Mouse (Mus musculus): ENCODE results near the gene Ocel1. TPM values are rescaled to one million over a fixed set of nuclear protein-coding genes. Genes with fewer than 3 reads are reported as not detected.
A peak's percentile ranks its signal among the peaks of the same experiment; 100 is the strongest.

Ocel1 gene
- polyA plus RNA-seq, 1 experiment = 2.3 TPM

DNA sequence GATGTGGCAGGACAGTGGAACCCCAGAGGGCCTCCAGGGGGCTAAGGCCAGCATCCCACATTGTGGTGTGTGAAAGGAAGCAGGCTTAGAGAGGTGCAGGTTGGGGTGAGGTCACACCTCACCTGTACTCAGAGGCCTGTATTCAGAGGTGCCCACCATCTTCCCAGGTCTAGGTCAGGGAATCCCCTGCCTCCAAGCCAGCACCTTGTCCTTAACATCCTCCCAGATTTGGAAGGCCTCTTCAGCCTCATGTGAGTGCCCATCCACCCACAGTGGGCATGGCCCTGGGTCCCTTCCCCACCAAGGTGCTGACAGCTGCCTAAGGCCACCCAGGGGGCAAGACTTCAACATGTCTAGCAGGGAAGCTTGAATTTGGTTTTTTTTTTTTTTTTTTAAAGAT is 30.4 kb downstream of the Ocel1 start:
- Histone ChIP-seq H3K4me3 (ENCODE audit: insufficient read depth, low read length) (no peak overlapping the region), H3K4me1 (ENCODE audit: control insufficient read depth, insufficient read depth, low read length) (peaks cover 4% of the 10 kb centered on the region; the same call in 1 of the 2 replicates), H3K27ac (ENCODE audit: insufficient read depth, low read length) (no peak overlapping the region)
- TF ChIP-seq CTCF (IDR thresholded peaks at IDR 0.05; ENCODE audit: borderline replicate concordance, insufficient read depth, low read length) (no peak), POLR2A (IDR thresholded peaks at IDR 0.05; ENCODE audit: low read depth, low read length) (no peak)

DNA sequence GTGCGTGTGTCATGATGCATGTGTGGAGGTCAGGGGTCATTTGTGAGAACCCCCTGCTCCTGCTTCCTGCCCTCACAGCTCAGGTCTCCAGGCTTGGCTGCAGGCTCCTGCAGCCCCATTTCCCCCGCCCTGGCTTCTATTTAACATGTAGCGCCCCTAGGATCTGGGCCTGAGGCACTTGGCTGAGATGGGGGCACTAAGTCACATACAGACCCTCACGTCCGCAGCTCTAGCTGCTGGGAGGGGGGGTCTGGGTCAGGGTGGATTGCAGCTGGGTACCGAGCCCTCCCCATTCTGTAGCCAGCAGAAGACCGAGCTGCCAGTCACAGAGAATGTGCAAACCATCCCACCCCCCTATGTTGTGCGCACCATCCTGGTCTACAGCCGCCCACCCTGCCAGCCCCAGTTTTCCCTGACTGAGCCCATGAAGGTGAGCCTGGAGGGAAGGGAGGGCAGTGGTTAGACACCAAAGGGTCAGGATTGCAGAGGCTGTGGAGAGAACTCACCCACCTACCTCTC is 31.4 kb downstream of the Ocel1 start:
- no peak for TF ChIP-seq POLR2A (IDR thresholded peaks at IDR 0.05; ENCODE audit: low read depth, low read length)
- TF ChIP-seq CTCF (IDR thresholded peaks at IDR 0.05; ENCODE audit: borderline replicate concordance, insufficient read depth, low read length) = no peak
- Histone ChIP-seq H3K4me1 (ENCODE audit: control insufficient read depth, insufficient read depth, low read length) (peaks cover 3% of the 10 kb centered on the region; the same call in 1 of the 2 replicates), H3K27ac (ENCODE audit: insufficient read depth, low read length) (no peak overlapping the region), H3K4me3 (ENCODE audit: insufficient read depth, low read length) (no peak overlapping the region)

GRCm38 (mm10) chr8:71403107-71403885 is 32.2 kb downstream of the Ocel1 start:
- no peak overlapping the region for H3K27ac ChIP-seq (ENCODE audit: insufficient read depth, low read length)
- TF ChIP-seq POLR2A (IDR thresholded peaks at IDR 0.05; ENCODE audit: low read depth, low read length) (no peak), CTCF (IDR thresholded peaks at IDR 0.05; ENCODE audit: borderline replicate concordance, insufficient read depth, low read length) (no peak)
- no peak overlapping the region for H3K4me3 ChIP-seq (ENCODE audit: insufficient read depth, low read length)
- no peaks in the 10 kb centered on the region for H3K4me1 ChIP-seq (ENCODE audit: control insufficient read depth, insufficient read depth, low read length)

GRCm38 (mm10) chr8:71404011-71404410 is 32.9 kb downstream of the Ocel1 start:
- Histone ChIP-seq H3K27ac (ENCODE audit: insufficient read depth, low read length) (no peak overlapping the region), H3K4me1 (ENCODE audit: control insufficient read depth, insufficient read depth, low read length) (no peaks in the 10 kb centered on the region), H3K4me3 (ENCODE audit: insufficient read depth, low read length) (no peak overlapping the region)
- TF ChIP-seq POLR2A (IDR thresholded peaks at IDR 0.05; ENCODE audit: low read depth, low read length) (no peak), CTCF (IDR thresholded peaks at IDR 0.05; ENCODE audit: borderline replicate concordance, insufficient read depth, low read length) (no peak)

DNA sequence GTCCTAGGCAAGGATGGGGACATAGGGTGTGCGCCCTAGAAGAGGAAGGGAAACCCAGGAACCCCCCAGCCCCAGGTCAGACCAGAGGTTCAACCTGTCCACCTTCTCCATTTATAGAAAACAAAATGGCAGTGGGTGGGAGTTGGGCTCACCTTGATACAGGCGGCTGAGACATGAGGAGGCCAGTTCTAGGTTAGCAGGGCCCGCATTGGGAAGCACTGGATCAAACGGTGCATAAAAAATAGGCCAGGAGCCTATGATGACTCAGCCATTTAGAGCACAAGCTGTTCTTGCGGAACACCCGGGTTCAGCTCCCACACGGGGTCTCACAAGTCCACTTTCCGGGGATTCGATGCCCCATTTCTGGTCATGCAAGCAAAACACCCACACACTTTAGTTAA is 33.9 kb downstream of the Ocel1 start:
- TF ChIP-seq POLR2A (IDR thresholded peaks at IDR 0.05; ENCODE audit: low read depth, low read length) = no peak
- Histone ChIP-seq H3K27ac (ENCODE audit: insufficient read depth, low read length) (no peak overlapping the region), H3K4me3 (ENCODE audit: insufficient read depth, low read length) (no peak overlapping the region), H3K4me1 (ENCODE audit: control insufficient read depth, insufficient read depth, low read length) (no peaks in the 10 kb centered on the region)

DNA sequence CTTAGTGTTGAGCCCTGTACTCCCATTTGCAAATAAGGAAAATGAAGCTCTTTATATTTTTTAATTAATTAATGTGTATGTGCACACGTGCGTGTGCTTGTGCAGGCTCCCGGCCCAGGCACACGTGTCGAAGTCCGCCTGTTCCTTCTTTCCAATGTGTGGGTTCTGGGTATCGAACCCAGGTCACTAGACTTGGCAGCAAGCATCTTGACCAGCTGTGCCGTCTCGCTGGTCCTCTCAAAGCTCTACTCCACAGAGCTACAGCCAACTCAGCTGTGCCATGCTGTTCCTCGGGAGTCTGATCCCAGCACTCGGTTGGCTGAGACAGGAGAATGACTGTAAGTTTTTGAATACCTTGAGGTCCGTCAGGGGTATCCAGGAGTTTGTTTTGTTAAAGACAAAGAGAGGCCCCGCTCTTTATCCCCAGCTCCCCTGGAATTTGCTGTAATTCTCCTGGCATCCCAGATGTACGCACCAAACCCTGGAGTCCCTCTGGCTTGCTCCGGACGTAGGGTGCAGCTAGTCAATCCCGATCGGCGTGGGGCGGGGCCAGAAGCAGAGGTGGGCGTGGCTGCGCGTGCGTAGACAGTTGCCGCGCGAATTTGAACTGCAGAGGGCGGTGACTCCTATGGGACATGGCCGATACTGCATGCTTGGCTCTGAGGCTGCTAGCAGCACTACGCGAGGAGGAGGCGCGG is 34.5 kb downstream of the Ocel1 start, which contains the start of gene Ankle1:
Gene Ankle1, plus strand, starts transcription at position 610 of the 698 bp plus-strand sequence.
- peak; percentile 93 for TF ChIP-seq POLR2A (IDR thresholded peaks at IDR 0.05; ENCODE audit: low read depth, low read length)
- TF ChIP-seq CTCF (IDR thresholded peaks at IDR 0.05; ENCODE audit: borderline replicate concordance, insufficient read depth, low read length) = peak; percentile 23; the same call in 1 of the 2 replicates
- no peaks in the 10 kb centered on the region for H3K4me1 ChIP-seq (ENCODE audit: control insufficient read depth, insufficient read depth, low read length)
- H3K27ac ChIP-seq (ENCODE audit: insufficient read depth, low read length) = peak within 1 kb of the TSS; percentile 21; the same call in 1 of the 2 replicates
- peak within 1 kb of the TSS; percentile 65 for H3K4me3 ChIP-seq (ENCODE audit: insufficient read depth, low read length)

GRCm38 (mm10) chr8:71406099-71407015 is 35.3 kb downstream of the Ocel1 start:
- no peak overlapping the region for H3K27ac ChIP-seq (ENCODE audit: insufficient read depth, low read length)
- no peaks in the 10 kb centered on the region for H3K4me1 ChIP-seq (ENCODE audit: control insufficient read depth, insufficient read depth, low read length)
- TF ChIP-seq CTCF (IDR thresholded peaks at IDR 0.05; ENCODE audit: borderline replicate concordance, insufficient read depth, low read length) (peak; percentile 99), POLR2A (IDR thresholded peaks at IDR 0.05; ENCODE audit: low read depth, low read length) (no peak)
- peak overlapping the region; percentile 65 for H3K4me3 ChIP-seq (ENCODE audit: insufficient read depth, low read length)

GRCm38 (mm10) chr8:71407441-71407840 is 36.3 kb downstream of the Ocel1 start:
- Histone ChIP-seq H3K27ac (ENCODE audit: insufficient read depth, low read length) (no peak overlapping the region), H3K4me1 (ENCODE audit: control insufficient read depth, insufficient read depth, low read length) (no peaks in the 10 kb centered on the region), H3K4me3 (ENCODE audit: insufficient read depth, low read length) (no peak overlapping the region)
- TF ChIP-seq CTCF (IDR thresholded peaks at IDR 0.05; ENCODE audit: borderline replicate concordance, insufficient read depth, low read length) (no peak), POLR2A (IDR thresholded peaks at IDR 0.05; ENCODE audit: low read depth, low read length) (no peak)

- Histone ChIP-seq H3K27ac (ENCODE audit: insufficient read depth, low read length) (no peak overlapping the region), H3K4me3 (ENCODE audit: insufficient read depth, low read length) (no peak overlapping the region), H3K4me1 (ENCODE audit: control insufficient read depth, insufficient read depth, low read length) (no peaks in the 10 kb centered on the region)
- no peak for TF ChIP-seq CTCF (IDR thresholded peaks at IDR 0.05; ENCODE audit: borderline replicate concordance, insufficient read depth, low read length)
These were observed 37.1 kb downstream of the Ocel1 start for GRCm38 (mm10) chr8:71408231-71408630.
